Mouse (Mus musculus) midbrain, embryonic 13.5 days (tissue): ENCODE results near the gene Gm17334. TPM values are rescaled to one million over a fixed set of nuclear protein-coding genes. Genes with fewer than 3 reads are reported as not detected.

Source experiments
- ATAC-seq: fragments of 200-750 bp; cut with Nextera tagmentation; 2 replicates; pipeline ENCODE4 v1.8.0; 2017; ENCODE audit warnings: mild to moderate bottlenecking, moderate TSS enrichment, moderate library complexity
- H3K27ac ChIP-seq: fragments of 300-500 bp; sonication (generic); 2 replicates; pipeline ENCODE4 v1.5.1; 2015; ENCODE audit warnings: inconsistent platforms, mild to moderate bottlenecking, moderate library complexity
- H3K27me3 ChIP-seq: fragments of 300-500 bp; sonication (generic); 2 replicates; pipeline ENCODE4 v1.6.1; 2015; ENCODE audit warnings: mild to moderate bottlenecking, inconsistent platforms
- H3K36me3 ChIP-seq: fragments of 300-500 bp; sonication (generic); 2 replicates; pipeline ENCODE4 v1.6.1; 2015; ENCODE audit warnings: mild to moderate bottlenecking, inconsistent platforms
- H3K4me1 ChIP-seq: fragments of 300-500 bp; sonication (generic); replicated peaks from 2 replicates; pipeline ENCODE4 v1.6.1; 2015; ENCODE audit warnings: inconsistent platforms
- H3K4me2 ChIP-seq: fragments of 300-500 bp; sonication (generic); replicated peaks from 2 replicates; pipeline ENCODE4 v1.6.1; 2015; ENCODE audit warnings: moderate library complexity, mild to moderate bottlenecking, inconsistent platforms
- H3K4me3 ChIP-seq: fragments of 300-500 bp; sonication (generic); replicated peaks from 2 replicates; pipeline ENCODE4 v1.5.1; 2015; ENCODE audit warnings: mild to moderate bottlenecking, inconsistent platforms
- H3K9ac ChIP-seq: fragments of 300-500 bp; sonication (generic); replicated peaks from 2 replicates; pipeline ENCODE4 v1.6.1; 2015; ENCODE audit warnings: mild to moderate bottlenecking, inconsistent platforms
- H3K9me3 ChIP-seq: fragments of 300-500 bp; sonication (generic); 2 replicates; pipeline ENCODE4 v1.6.1; 2016; ENCODE audit warnings: mild to moderate bottlenecking, inconsistent platforms
- WGBS: fragments of 180-500 bp; shearing (Covaris S2); methylation state at CpG from one replicate; pipeline ENCODE4 v1.1.7; 2015; 5-methylcytosine and 5-hydroxymethylcytosine counted together
- microRNA-seq: library from miRNA; unstranded; fragments of <30 nt; microRNA quantifications from one replicate; pipeline ENCODE4, GENCODE M21; 2016
- polyA plus RNA-seq: library from polyadenylated mRNA; unstranded; fragments of >200 nt; fragmentation: Nextera tagmentation; extraction: Ambion mirVana; gene quantifications from 2 replicates; pipeline ENCODE4 v1.2.1, GENCODE M21; 2015

Gm17334 gene
- polyA plus RNA-seq, 1 experiment from 2014 or later = not detected

- Histone ChIP-seq H3K27me3 (no peaks in the 10 kb centered on the region), H3K27ac (no peak overlapping the region), H3K4me3 (no peak overlapping the region), H3K4me1 (no peaks in the 10 kb centered on the region; the same call in 1 of the 2 replicates), H3K9me3 (no peaks in the 10 kb centered on the region), H3K9ac (no peak overlapping the region), H3K4me2 (no peak overlapping the region), H3K36me3 (no peaks in the 10 kb centered on the region)
- WGBS = 87% methylated on average over 7 of the region's 7 CpGs
- no peak for ATAC-seq
Measured at GRCm38 (mm10) chr11:53733824-53734223, 39.2 kb downstream of the Gm17334 start.

- Histone ChIP-seq H3K4me1 (no peaks in the 10 kb centered on the region; the same call in 1 of the 2 replicates), H3K27me3 (no peaks in the 10 kb centered on the region), H3K27ac (no peak overlapping the region), H3K4me3 (no peak overlapping the region), H3K4me2 (no peak overlapping the region), H3K9me3 (no peaks in the 10 kb centered on the region), H3K9ac (no peak overlapping the region), H3K36me3 (no peaks in the 10 kb centered on the region)
- WGBS = 96% methylated on average over 8 of the region's 8 CpGs
- ATAC-seq = no peak
Measured at GRCm38 (mm10) chr11:53732244-53732643, 40.7 kb downstream of the Gm17334 start.

GRCm38 (mm10) chr11:53731457-53731856, 41.5 kb downstream of the Gm17334 start:
- no peak overlapping the region for H3K4me3 ChIP-seq
- H3K36me3 ChIP-seq = no peaks in the 10 kb centered on the region
- H3K4me1 ChIP-seq = no peaks in the 10 kb centered on the region; the same call in 1 of the 2 replicates
- 95% methylated on average over 7 of the region's 7 CpGs for WGBS
- no peak overlapping the region for H3K27ac ChIP-seq
- H3K9ac ChIP-seq = no peak overlapping the region
- H3K9me3 ChIP-seq = no peaks in the 10 kb centered on the region
- no peaks in the 10 kb centered on the region for H3K27me3 ChIP-seq
- no peak for ATAC-seq
- no peak overlapping the region for H3K4me2 ChIP-seq

Small RNAs within 50 kb of the gene (microRNA-seq; reads per million reads assigned to microRNA genes)
- not detected for gene Mir7671

Other genes with a start within 250 kb of the Gm17334 start
- 232 and 283 TPM in 2 replicates for gene Kif3a, start 205.8 kb downstream of the Gm17334 start, polyA plus RNA-seq
- 2.8 and 4.2 TPM in 2 replicates for gene Il4, start 154.5 kb downstream of the Gm17334 start, polyA plus RNA-seq
- gene Il13, start 138.5 kb downstream of the Gm17334 start, polyA plus RNA-seq = not detected in 2 replicates
- 13.0 and 14.3 TPM in 2 replicates for gene Rad50, start 65.9 kb downstream of the Gm17334 start, polyA plus RNA-seq
- not detected in 2 replicates for gene Il5, start 52.4 kb downstream of the Gm17334 start, polyA plus RNA-seq
- gene Irf1, start 3.2 kb downstream of the Gm17334 start, polyA plus RNA-seq = 1.5 and 2.0 TPM in 2 replicates
- gene Gm12216, start 86.1 kb upstream of the Gm17334 start, polyA plus RNA-seq = 0.40 TPM in 1 of 2 replicates, not detected in the other
- 8.0 and 8.1 TPM in 2 replicates for gene Slc22a5, start 118.5 kb upstream of the Gm17334 start, polyA plus RNA-seq
- 1.7 and 1.8 TPM in 2 replicates for gene Slc22a21, start 207.1 kb upstream of the Gm17334 start, polyA plus RNA-seq